In genomic region chr13:4032512-4032911, GRCm38 (mm10) we compare ENCODE assay signal across 10 mouse cellular contexts. TPM values are rescaled to one million over a fixed set of nuclear protein-coding genes. Genes with fewer than 3 reads are reported as not detected.
DNase-seq lines count a peak whose midpoint lies in the region; ATAC-seq and TF ChIP-seq lines count a peak whose summit lies in the region.
"Had no signal": no experiment of that assay in that cellular context is flagged by ENCODE, and none has a peak within 500 bp of the region (broad histone marks: within the 10 kb centered on the region; RNA-seq: fewer than 3 reads in every experiment).

No protein-coding gene starts in this region.

- WGBS in kidney, embryonic 14.5 days, result 80% methylated on average over 3 of the region's 3 CpGs
- WGBS in hindbrain, embryonic 12.5 days, result 92% methylated on average over 3 of the region's 3 CpGs

- H3K36me3 ChIP-seq in kidney, embryonic 14.5 days (ENCODE audit: control insufficient read depth, insufficient read depth, low read length), result no peaks in the 10 kb centered on the region
- H3K36me3 ChIP-seq in C2C12 (ENCODE audit: control insufficient read depth, insufficient read depth), result no peaks in the 10 kb centered on the region
- H3K36me3 ChIP-seq in hindbrain, embryonic 12.5 days, result no peaks in the 10 kb centered on the region
- H3K36me3 ChIP-seq: embryonic facial prominence, embryonic 12.5 days; midbrain, embryonic 15.5 days had no signal

- no peaks in the 10 kb centered on the region for H3K27me3 ChIP-seq in kidney, embryonic 14.5 days (ENCODE audit: control insufficient read depth, insufficient read depth, low read length)
- H3K27me3 ChIP-seq in C2C12 (ENCODE audit: control insufficient read depth, insufficient read depth, insufficient read length), result no peaks in the 10 kb centered on the region
- no peaks in the 10 kb centered on the region for H3K27me3 ChIP-seq in hindbrain, embryonic 12.5 days
- H3K27me3 ChIP-seq: embryonic facial prominence, embryonic 12.5 days; midbrain, embryonic 15.5 days had no signal

- H3K4me1 ChIP-seq in kidney, embryonic 14.5 days (ENCODE audit: control insufficient read depth, insufficient read depth, low read length), result no peaks in the 10 kb centered on the region
- no peaks in the 10 kb centered on the region for H3K4me1 ChIP-seq in hindbrain, embryonic 12.5 days
- H3K4me1 ChIP-seq: embryonic facial prominence, embryonic 12.5 days; midbrain, embryonic 15.5 days had no signal

- H3K9ac ChIP-seq in kidney, embryonic 14.5 days (ENCODE audit: low read depth, low read length), result no peak overlapping the region
- H3K9ac ChIP-seq in hindbrain, embryonic 12.5 days, result no peak overlapping the region
- H3K9ac ChIP-seq: embryonic facial prominence, embryonic 12.5 days; midbrain, embryonic 15.5 days had no signal

- no peak overlapping the region for H3K4me3 ChIP-seq in kidney, embryonic 14.5 days (ENCODE audit: low read length)
- H3K4me3 ChIP-seq in C2C12 (ENCODE audit: insufficient read depth, poor library complexity, severe bottlenecking), result no peak overlapping the region
- no peak overlapping the region for H3K4me3 ChIP-seq in hindbrain, embryonic 12.5 days
- H3K4me3 ChIP-seq: embryonic facial prominence, embryonic 12.5 days; midbrain, embryonic 15.5 days had no signal

- ATAC-seq in kidney, embryonic 14.5 days (ENCODE audit: low FRiP score, low TSS enrichment), result no peak
- no peak for ATAC-seq in hindbrain, embryonic 12.5 days (ENCODE audit: low FRiP score)
- ATAC-seq in megakaryocyte-erythroid progenitor cell, adult 5-6 weeks (replicated peaks; ENCODE audit: low FRiP score, low TSS enrichment, poor library complexity, severe bottlenecking), result no peak
- ATAC-seq: midbrain, embryonic 15.5 days had no signal

- H3K79me2 ChIP-seq in C2C12 (ENCODE audit: control insufficient read depth, insufficient read depth), result no peaks in the 10 kb centered on the region

- peak; percentile 4 for DNase-seq in kidney, adult 11 months
- peak; percentile 72 for DNase-seq in fibroblast of lung, adult 2 months (ENCODE audit: low read depth)
- peak; percentile 51 to 76 for DNase-seq in lung, adult 18-20 months
- DNase-seq in thymus, postnatal 10 days (ENCODE audit: low spot score in 2 of 2), result no peak

- no peak for TF ChIP-seq CTCF in C2C12 (IDR thresholded peaks at IDR 0.05; ENCODE audit: control insufficient read depth, insufficient read depth, insufficient read length)

- no peak overlapping the region for H3ac ChIP-seq in C2C12 (ENCODE audit: control insufficient read depth, insufficient read length, low read depth)

- no peaks in the 10 kb centered on the region for H3K79me3 ChIP-seq in C2C12 (ENCODE audit: low read depth)

- no peak overlapping the region for H3K27ac ChIP-seq in kidney, embryonic 14.5 days (ENCODE audit: low read depth, low read length)
- no peak overlapping the region for H3K27ac ChIP-seq in hindbrain, embryonic 12.5 days
- H3K27ac ChIP-seq: embryonic facial prominence, embryonic 12.5 days; midbrain, embryonic 15.5 days had no signal

- no peak overlapping the region for H3K4me2 ChIP-seq in kidney, embryonic 14.5 days (replicated peaks; ENCODE audit: low read depth, low read length)
- no peak overlapping the region for H3K4me2 ChIP-seq in hindbrain, embryonic 12.5 days (replicated peaks)
- H3K4me2 ChIP-seq: embryonic facial prominence, embryonic 12.5 days; midbrain, embryonic 15.5 days had no signal

- H3K9me3 ChIP-seq in kidney, embryonic 14.5 days (ENCODE audit: control insufficient read depth, low read length), result no peaks in the 10 kb centered on the region
- no peaks in the 10 kb centered on the region for H3K9me3 ChIP-seq in hindbrain, embryonic 12.5 days (replicated peaks)
- H3K9me3 ChIP-seq: embryonic facial prominence, embryonic 12.5 days; midbrain, embryonic 15.5 days had no signal

TF ChIP-seq in C2C12, 6 proteins besides CTCF, POLR2A, EP300 and RAD21:
- TF ChIP-seq MYOD1 (IDR thresholded peaks at IDR 0.05; ENCODE audit: control insufficient read depth, insufficient read length, low read depth), result no peak
- peak; percentile 47 for TF ChIP-seq CEBPB (IDR thresholded peaks at IDR 0.05; ENCODE audit: low read depth)
- no peak for TF ChIP-seq FOSL1 (IDR thresholded peaks at IDR 0.05; ENCODE audit: insufficient read depth, low read length, poor library complexity, severe bottlenecking)

RNA-seq across cellular contexts. Expression of gene Akr1c14, which starts 16.3 kb away (rescaled TPM):
- polyA plus RNA-seq in kidney, embryonic 14.5 days (2014; fragmentation: Nextera tagmentation; extraction: Ambion mirVana), result 1.6 and 1.9 TPM in 2 replicates
- 0.05 TPM for polyA plus RNA-seq in C2C12 (2012; fragmentation: generic; extraction: Trizol)
- 0.25 and 0.34 TPM in 2 replicates for polyA plus RNA-seq in hindbrain, embryonic 12.5 days (2016; fragmentation: Nextera tagmentation; extraction: Ambion mirVana)
- total RNA-seq in megakaryocyte-erythroid progenitor cell, adult 5-6 weeks (2014; fragmentation: Nextera tagmentation), result not detected in 2 replicates
- total RNA-seq in megakaryocyte-erythroid progenitor cell, adult 5-6 weeks (2017), result not detected in 2 replicates

Comparison
In these comparisons a context has a peak if more than half of its experiments do, and no peak if none do; other contexts are left out.
1. DNase-seq: peak in kidney, adult 11 months (single experiment), fibroblast of lung, adult 2 months (single experiment) and lung, adult 18-20 months (2 of 2); none in thymus, postnatal 10 days (0 of 2).